Mouse (Mus musculus) liver, adult 2 months (tissue): Measurements from ENCODE around the gene Rbfox3.

Source experiments
- CTCF ChIP-seq: fragments of 200-500 bp; IDR thresholded peaks from 2 replicates; pipeline ENCODE4 v1.5.1; 2011; ENCODE audit warnings: low read depth, low read length, control low read depth
- POLR2A ChIP-seq: fragments of 200-500 bp; IDR thresholded peaks from 2 replicates; pipeline ENCODE4 v1.6.1; 2011; ENCODE audit warnings: low read length, control low read depth; ENCODE audit not compliant: insufficient read depth; ENCODE audit errors: extremely low read depth

DNA sequence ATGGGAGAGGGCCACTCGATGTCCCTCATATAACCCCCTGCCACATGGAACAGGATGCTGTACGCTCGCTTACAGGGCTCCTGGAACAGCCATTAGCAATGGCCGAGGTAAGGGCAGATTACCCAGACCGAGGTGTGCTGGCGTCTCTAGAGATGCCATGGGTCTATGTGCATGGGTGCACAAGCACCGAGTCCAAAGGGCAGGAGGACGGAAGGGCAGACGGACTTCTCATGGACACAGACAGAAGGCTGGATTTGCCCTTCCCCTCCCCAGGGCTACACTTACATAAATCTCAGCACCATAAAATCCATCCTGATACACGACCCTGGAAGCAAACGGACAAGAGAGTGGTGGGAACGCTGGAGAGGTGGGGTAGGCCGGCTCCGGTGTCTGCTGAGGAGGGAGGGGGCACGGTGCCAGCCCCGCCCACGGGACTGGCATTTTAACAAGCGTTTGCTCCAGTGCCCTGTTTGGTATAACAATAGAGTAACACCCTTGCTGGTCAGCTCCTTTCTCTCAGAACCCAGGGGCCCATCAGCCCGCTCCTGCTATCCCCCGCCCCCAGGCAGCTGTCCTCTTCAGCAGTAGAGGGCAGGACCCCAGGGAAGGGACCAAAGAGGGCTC, 415.2 kb downstream of the Rbfox3 start:
- TF ChIP-seq CTCF (no peak), POLR2A (no peak)
